In the genomic region with DNA sequence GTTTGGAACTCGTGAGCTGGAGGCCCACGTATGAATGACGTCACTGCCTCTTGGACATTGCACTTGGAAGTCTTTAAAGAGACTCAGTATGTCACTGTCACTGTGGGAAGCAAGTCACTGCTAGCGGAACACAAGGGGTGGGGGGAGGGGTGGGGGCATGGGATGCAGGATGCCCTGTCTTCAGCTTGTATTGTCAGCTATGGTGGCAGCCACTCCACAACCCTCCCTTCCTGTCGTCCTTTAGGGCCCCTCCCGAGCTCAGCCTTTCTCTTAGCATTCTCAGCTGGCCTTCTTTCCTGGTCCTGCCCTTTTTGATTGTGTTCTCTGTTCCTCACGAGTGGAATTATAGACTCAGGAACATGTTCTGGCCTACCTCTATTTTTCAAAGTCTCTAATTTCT, we compare ENCODE assay signal across 18 mouse cellular contexts. TPM values are rescaled to one million over a fixed set of nuclear protein-coding genes. Genes with fewer than 3 reads are reported as not detected.
DNase-seq lines count a peak whose midpoint lies in the region; ATAC-seq and TF ChIP-seq lines count a peak whose summit lies in the region.
"Had no signal": no experiment of that assay in that cellular context is flagged by ENCODE, and none has a peak within 500 bp of the region (broad histone marks: within the 10 kb centered on the region; RNA-seq: fewer than 3 reads in every experiment).

No protein-coding gene starts in this region.

- no peaks in the 10 kb centered on the region for H3K9me3 ChIP-seq in heart, embryonic 15.5 days (replicated peaks)
- H3K9me3 ChIP-seq in intestine, embryonic 16.5 days (ENCODE audit: control insufficient read depth, low read length): no peaks in the 10 kb centered on the region
- H3K9me3 ChIP-seq: hindbrain, embryonic 10.5 days; limb, embryonic 10.5 days; megakaryocyte, embryonic 14.5 days; midbrain, embryonic 15.5 days had no signal

- H3K4me2 ChIP-seq in heart, embryonic 15.5 days: no peak overlapping the region; the same call in 1 of the 2 replicates
- H3K4me2 ChIP-seq in intestine, embryonic 16.5 days (ENCODE audit: low read depth, low read length): no peak overlapping the region
- H3K4me2 ChIP-seq: midbrain, embryonic 15.5 days had no signal

- no peak for ATAC-seq in heart, embryonic 15.5 days (replicated peaks; ENCODE audit: insufficient number of reproducible peaks, insufficient read depth, low FRiP score, low read depth)
- ATAC-seq in intestine, embryonic 16.5 days: no peak; the same call in 1 of the 2 replicates

- H3K4me1 ChIP-seq in heart, embryonic 15.5 days (replicated peaks): peaks cover 66% of the 10 kb centered on the region
- peaks cover 40% of the 10 kb centered on the region for H3K4me1 ChIP-seq in intestine, embryonic 16.5 days (ENCODE audit: control insufficient read depth, insufficient read depth, low read length)

- no peak overlapping the region for H3K4me3 ChIP-seq in gastrocnemius, adult 2 months
- no peak overlapping the region for H3K4me3 ChIP-seq in heart, embryonic 15.5 days
- no peak overlapping the region for H3K4me3 ChIP-seq in intestine, embryonic 16.5 days (ENCODE audit: low read length)
- H3K4me3 ChIP-seq: hindbrain, embryonic 10.5 days; limb, embryonic 10.5 days; megakaryocyte, embryonic 14.5 days; midbrain, embryonic 15.5 days had no signal

- H3K27ac ChIP-seq in gastrocnemius, adult 2 months: peak overlapping the region; percentile 91
- H3K27ac ChIP-seq in heart, embryonic 15.5 days: peak overlapping the region; percentile 90
- H3K27ac ChIP-seq in intestine, embryonic 16.5 days (ENCODE audit: low read length): 0 out of 2 replicates have a peak overlapping the region, but pooled peaks have one; percentile 6
- H3K27ac ChIP-seq: hindbrain, embryonic 10.5 days; limb, embryonic 10.5 days; liver, embryonic 14.5 days; midbrain, embryonic 15.5 days had no signal

- no peaks in the 10 kb centered on the region for H3K27me3 ChIP-seq in heart, embryonic 15.5 days
- no peaks in the 10 kb centered on the region for H3K27me3 ChIP-seq in intestine, embryonic 16.5 days (replicated peaks; ENCODE audit: control insufficient read depth, insufficient read depth, low read length)
- H3K27me3 ChIP-seq: CH12.LX; midbrain, embryonic 15.5 days had no signal

- 19% methylated on average over 7 of the region's 7 CpGs for WGBS in heart, embryonic 15.5 days
- WGBS in intestine, embryonic 16.5 days: 33% methylated on average over 7 of the region's 7 CpGs

- DNase-seq in gastrocnemius, adult 2 months: no peak
- no peak for DNase-seq in gastrocnemius, adult 8-10 months (ENCODE audit: low spot score in 2 of 2)
- no peak for DNase-seq in heart, adult 8-10 months (ENCODE audit: low spot score)
- peak; percentile 68 for DNase-seq in 3134 (ENCODE audit: extremely low read depth, insufficient read length, low spot score)
- no peak for DNase-seq in left cerebral cortex, postnatal 14 days (ENCODE audit: low spot score in 2 of 2)
- DNase-seq in kidney, adult 11 months: no peak
- DNase-seq: adrenal gland, postnatal 10 days; forebrain, postnatal 0 days; kidney, postnatal 14 days; thymus, adult 18-20 months had no signal

- TF ChIP-seq CTCF in gastrocnemius, adult 2 months (IDR thresholded peaks at IDR 0.05): no peak

- H3K9ac ChIP-seq in heart, embryonic 15.5 days: no peak overlapping the region
- no peak overlapping the region for H3K9ac ChIP-seq in intestine, embryonic 16.5 days (ENCODE audit: low read depth, low read length)
- H3K9ac ChIP-seq: forebrain, postnatal 0 days; liver, embryonic 14.5 days; midbrain, embryonic 15.5 days had no signal

- intact Hi-C loops in gastrocnemius, adult 2 months (cut with DNase I): no loop called here
- intact Hi-C loops in left cerebral cortex, postnatal 14 days (cut with DNase I): no loop called here

- no peaks in the 10 kb centered on the region for H3K36me3 ChIP-seq in heart, embryonic 15.5 days
- H3K36me3 ChIP-seq in intestine, embryonic 16.5 days (ENCODE audit: control insufficient read depth, insufficient read depth, low read length): no peaks in the 10 kb centered on the region
- H3K36me3 ChIP-seq: hindbrain, embryonic 10.5 days; limb, embryonic 10.5 days; midbrain, embryonic 15.5 days had no signal

RNA-seq across cellular contexts. Expression of gene Lpp, which starts 40.3 kb away (rescaled TPM):
- total RNA-seq in gastrocnemius, adult 2 months (2021): 10 to 100 TPM; 17.7 to 18.0 TPM
- total RNA-seq in gastrocnemius, adult 8-10 months (2022): 10 to 100 TPM; 15.7 to 19.6 (median 16.5) TPM
- polyA plus RNA-seq in heart, embryonic 15.5 days (2015; fragmentation: Nextera tagmentation; extraction: Ambion mirVana): 42.6 and 49.5 TPM in 2 replicates
- total RNA-seq in heart, adult 8-10 months (2022): 10 to 100 TPM; 21.5 to 24.7 (median 23.3) TPM
- 64.7 and 66.5 TPM in 2 replicates for polyA plus RNA-seq in intestine, embryonic 16.5 days (2015; fragmentation: Nextera tagmentation; extraction: Ambion mirVana)
- total RNA-seq in left cerebral cortex, postnatal 14 days (2021): 1 to 10 TPM; 6.8 to 8.3 TPM

Comparison
In these comparisons a context has a peak if more than half of its experiments do, and no peak if none do; other contexts are left out.
1. H3K27ac ChIP-seq: peak in every context shown above with its lines; median percentile 91 in gastrocnemius, adult 2 months; 90 in heart, embryonic 15.5 days; 6 in intestine, embryonic 16.5 days.